Comparison of ENCODE assay signal across 12 mouse cellular contexts in genomic region chr12:82649991-82650390, GRCm38 (mm10).
"Had no signal": no experiment of that assay in that cellular context is flagged by ENCODE, and none has a peak within 500 bp of the region (broad histone marks: within the 10 kb centered on the region; RNA-seq: fewer than 3 reads in every experiment).

No protein-coding gene starts in this region.

- H3K4me3 ChIP-seq: limb, embryonic 15.5 days; liver, embryonic 12.5 days; midbrain, embryonic 13.5 days had no signal

- H3K9ac ChIP-seq: limb, embryonic 15.5 days; liver, embryonic 12.5 days; midbrain, embryonic 13.5 days had no signal

- H3K4me1 ChIP-seq: limb, embryonic 15.5 days; liver, embryonic 12.5 days; midbrain, embryonic 13.5 days had no signal

- H3K4me2 ChIP-seq: limb, embryonic 15.5 days; liver, embryonic 12.5 days; midbrain, embryonic 13.5 days had no signal

- ATAC-seq: liver, embryonic 12.5 days; midbrain, embryonic 13.5 days had no signal

- H3K27me3 ChIP-seq: limb, embryonic 15.5 days; liver, embryonic 12.5 days; midbrain, embryonic 13.5 days had no signal

- H3K27ac ChIP-seq: kidney, postnatal 0 days; limb, embryonic 15.5 days; liver, embryonic 12.5 days; midbrain, embryonic 13.5 days had no signal

- DNase-seq: kidney, adult 9 months; kidney, postnatal 36 days; layer of hippocampus, adult 9-11 months; layer of hippocampus, postnatal 36 days; right cerebral cortex, postnatal 4 days; spleen, adult 18-20 months; thymus, adult 18-20 months; thymus, postnatal 14 days had no signal

- H3K9me3 ChIP-seq: limb, embryonic 15.5 days; liver, embryonic 12.5 days; midbrain, embryonic 13.5 days had no signal

- H3K36me3 ChIP-seq: limb, embryonic 15.5 days; liver, embryonic 12.5 days; midbrain, embryonic 13.5 days had no signal
